Mouse (Mus musculus): ENCODE measurements around the gene Gpr137. TPM values are rescaled to one million over a fixed set of nuclear protein-coding genes. Genes with fewer than 3 reads are reported as not detected.

Gpr137 gene
- polyA plus RNA-seq, 1 experiment: 31.2 TPM

DNA sequence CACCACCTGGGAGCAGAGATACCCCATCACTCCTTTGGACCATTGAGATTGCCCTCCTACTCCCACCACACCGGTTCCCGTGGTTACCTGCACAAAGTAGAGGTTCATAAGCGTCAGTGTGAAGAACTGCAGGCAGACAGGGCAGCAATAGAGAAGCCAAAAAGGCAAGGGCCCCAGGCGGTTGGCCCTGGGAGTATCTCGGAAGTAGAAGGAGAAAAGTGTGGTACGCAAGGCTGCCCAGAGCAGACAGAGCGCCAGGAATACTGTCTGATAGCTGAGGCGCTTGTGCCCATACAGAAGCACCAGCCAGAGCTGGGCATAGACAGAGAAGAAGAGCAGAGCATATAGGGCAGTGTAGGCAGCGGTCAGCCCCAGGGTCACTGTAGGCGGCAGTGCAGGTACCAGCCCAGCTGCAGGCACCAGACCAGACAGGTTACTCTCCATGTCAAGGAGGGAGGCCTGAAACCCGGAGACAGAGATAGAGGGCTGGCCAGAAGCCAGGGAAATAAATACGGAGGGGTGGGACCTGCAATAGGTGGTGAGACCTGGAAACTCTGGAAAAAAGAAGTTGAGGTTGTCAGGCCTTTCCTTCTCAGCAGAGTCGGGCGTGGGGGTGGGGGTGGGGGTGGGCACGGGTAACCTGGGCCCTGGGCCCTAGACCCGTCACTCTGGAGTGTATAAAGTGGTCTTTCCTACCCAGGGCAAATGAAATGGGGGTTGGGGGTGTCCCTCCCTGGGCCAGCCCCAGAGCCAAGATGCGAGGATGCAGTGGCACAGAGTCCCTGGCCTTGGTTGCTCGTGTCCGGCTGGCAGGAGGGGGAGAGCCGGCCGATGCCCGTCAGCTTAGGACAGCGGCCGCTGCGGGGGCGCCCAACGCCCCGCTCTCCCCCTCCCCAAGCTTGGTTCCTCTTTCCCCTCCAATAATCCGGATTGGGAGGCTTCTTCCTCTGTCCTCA is 1.6 kb downstream of the Gpr137 start:
- Histone ChIP-seq H3ac (ENCODE audit: control insufficient read depth, insufficient read length, low read depth) (peak overlapping the region; percentile 90), H3K79me3 (ENCODE audit: low read depth) (peaks cover 2% of the 10 kb centered on the region), H3K79me2 (ENCODE audit: control insufficient read depth, insufficient read depth) (peaks cover 25% of the 10 kb centered on the region), H3K27me3 (ENCODE audit: control insufficient read depth, insufficient read depth, insufficient read length) (no peaks in the 10 kb centered on the region), H3K36me3 (ENCODE audit: control insufficient read depth, insufficient read depth) (no peaks in the 10 kb centered on the region), H3K4me3 (ENCODE audit: insufficient read depth, poor library complexity, severe bottlenecking) (peak overlapping the region; percentile 65)
- TF ChIP-seq MAX (IDR thresholded peaks at IDR 0.05) (no peak), MYOD1 (IDR thresholded peaks at IDR 0.05; ENCODE audit: control insufficient read depth, insufficient read length, low read depth) (no peak), CEBPB (IDR thresholded peaks at IDR 0.05; ENCODE audit: low read depth) (no peak), CTCF (IDR thresholded peaks at IDR 0.05; ENCODE audit: control insufficient read depth, insufficient read depth, insufficient read length) (no peak), USF1 (IDR thresholded peaks at IDR 0.05; ENCODE audit: low read depth) (no peak), FOSL1 (IDR thresholded peaks at IDR 0.05; ENCODE audit: insufficient read depth, low read length, poor library complexity, severe bottlenecking) (no peak), MYOG (IDR thresholded peaks at IDR 0.05; ENCODE audit: control insufficient read depth, extremely low read depth, insufficient read length) (no peak)

GRCm38 (mm10) chr19:6939106-6940002 is 2.9 kb downstream of the Gpr137 start:
- H3K79me2 ChIP-seq (ENCODE audit: control insufficient read depth, insufficient read depth): peaks cover 25% of the 10 kb centered on the region
- H3K4me3 ChIP-seq (ENCODE audit: insufficient read depth, poor library complexity, severe bottlenecking): no peak overlapping the region
- no peak overlapping the region for H3ac ChIP-seq (ENCODE audit: control insufficient read depth, insufficient read length, low read depth)
- H3K79me3 ChIP-seq (ENCODE audit: low read depth): peaks cover 2% of the 10 kb centered on the region
- H3K36me3 ChIP-seq (ENCODE audit: control insufficient read depth, insufficient read depth): no peaks in the 10 kb centered on the region
- H3K27me3 ChIP-seq (ENCODE audit: control insufficient read depth, insufficient read depth, insufficient read length): peaks cover under 1% of the 10 kb centered on the region
- TF ChIP-seq CTCF (IDR thresholded peaks at IDR 0.05; ENCODE audit: control insufficient read depth, insufficient read depth, insufficient read length): no peak

DNA sequence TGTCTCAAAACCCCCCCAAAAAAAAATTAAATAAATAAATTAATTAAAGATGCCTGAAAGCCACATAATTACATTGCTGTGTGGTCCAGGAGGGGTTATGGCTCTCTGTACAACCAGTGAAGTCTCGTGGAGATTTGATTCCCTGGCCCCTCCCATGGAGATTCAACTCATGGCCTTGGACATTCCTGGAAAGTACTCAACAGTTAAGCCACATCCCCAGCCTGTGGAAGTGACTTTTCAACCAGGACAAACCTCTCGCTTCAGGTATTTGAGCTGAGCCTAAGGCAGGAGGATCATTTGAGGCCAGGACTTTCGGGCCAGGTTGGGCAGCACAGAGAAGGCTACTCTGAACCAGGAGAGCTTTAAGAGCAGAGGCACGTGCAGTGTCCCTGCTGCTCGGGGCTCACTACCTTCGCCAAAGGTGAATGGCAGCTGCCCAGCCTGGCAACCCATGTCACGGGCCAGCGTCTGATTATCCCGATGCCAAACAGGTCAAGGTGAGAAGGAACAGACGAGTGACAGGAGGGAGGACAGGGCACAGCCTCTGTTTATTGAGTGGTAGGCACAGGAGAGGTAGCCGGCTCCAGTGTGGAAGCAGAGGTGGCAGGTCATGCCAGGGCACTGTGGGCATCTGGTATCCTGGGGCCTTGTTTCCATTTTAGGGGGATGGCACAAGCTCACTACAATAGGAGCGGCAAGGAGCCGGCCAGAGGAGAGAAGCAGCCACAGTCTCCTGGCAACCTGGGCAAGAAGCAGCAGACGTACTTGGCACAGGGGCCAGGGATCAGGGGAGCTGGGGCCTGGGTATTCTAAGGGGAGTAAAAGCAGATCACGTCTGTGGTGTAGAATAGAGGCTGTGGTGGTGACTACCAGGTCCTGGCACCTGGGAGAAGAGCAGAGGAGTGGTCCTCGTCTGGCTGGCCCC is 4.5 kb downstream of the Gpr137 start:
- no peak for TF ChIP-seq MYOG (IDR thresholded peaks at IDR 0.05; ENCODE audit: control insufficient read depth, extremely low read depth, insufficient read length)
- TF ChIP-seq CTCF (IDR thresholded peaks at IDR 0.05; ENCODE audit: control insufficient read depth, insufficient read depth, insufficient read length): no peak
- no peak for TF ChIP-seq MYOD1 (IDR thresholded peaks at IDR 0.05; ENCODE audit: control insufficient read depth, insufficient read length, low read depth)
- TF ChIP-seq USF1 (IDR thresholded peaks at IDR 0.05; ENCODE audit: low read depth): no peak
- TF ChIP-seq CEBPB (IDR thresholded peaks at IDR 0.05; ENCODE audit: low read depth): no peak
- TF ChIP-seq FOSL1 (IDR thresholded peaks at IDR 0.05; ENCODE audit: insufficient read depth, low read length, poor library complexity, severe bottlenecking): no peak
- TF ChIP-seq MAX (IDR thresholded peaks at IDR 0.05): no peak
- H3K4me3 ChIP-seq (ENCODE audit: insufficient read depth, poor library complexity, severe bottlenecking): no peak overlapping the region
- H3K79me2 ChIP-seq (ENCODE audit: control insufficient read depth, insufficient read depth): peaks cover 10% of the 10 kb centered on the region
- peaks cover 2% of the 10 kb centered on the region for H3K79me3 ChIP-seq (ENCODE audit: low read depth)
- H3K36me3 ChIP-seq (ENCODE audit: control insufficient read depth, insufficient read depth): no peaks in the 10 kb centered on the region
- peaks cover 16% of the 10 kb centered on the region for H3K27me3 ChIP-seq (ENCODE audit: control insufficient read depth, insufficient read depth, insufficient read length)
- H3ac ChIP-seq (ENCODE audit: control insufficient read depth, insufficient read length, low read depth): no peak overlapping the region

- H3K27me3 ChIP-seq (ENCODE audit: control insufficient read depth, insufficient read depth, insufficient read length): peaks cover 18% of the 10 kb centered on the region
Observed at GRCm38 (mm10) chr19:6936299-6936698, 6.0 kb downstream of the Gpr137 start.

More at GRCm38 (mm10) chr19:6936299-6936698, 6.0 kb downstream of the Gpr137 start:
- H3K36me3 ChIP-seq (ENCODE audit: control insufficient read depth, insufficient read depth): no peaks in the 10 kb centered on the region
- H3K79me2 ChIP-seq (ENCODE audit: control insufficient read depth, insufficient read depth): peaks cover 6% of the 10 kb centered on the region
- TF ChIP-seq MYOD1 (IDR thresholded peaks at IDR 0.05; ENCODE audit: control insufficient read depth, insufficient read length, low read depth) (no peak), MAX (IDR thresholded peaks at IDR 0.05) (no peak), MYOG (IDR thresholded peaks at IDR 0.05; ENCODE audit: control insufficient read depth, extremely low read depth, insufficient read length) (no peak), USF1 (IDR thresholded peaks at IDR 0.05; ENCODE audit: low read depth) (no peak), CTCF (IDR thresholded peaks at IDR 0.05; ENCODE audit: control insufficient read depth, insufficient read depth, insufficient read length) (no peak), FOSL1 (IDR thresholded peaks at IDR 0.05; ENCODE audit: insufficient read depth, low read length, poor library complexity, severe bottlenecking) (no peak), CEBPB (IDR thresholded peaks at IDR 0.05; ENCODE audit: low read depth) (no peak)
- no peak overlapping the region for H3K4me3 ChIP-seq (ENCODE audit: insufficient read depth, poor library complexity, severe bottlenecking)
- H3ac ChIP-seq (ENCODE audit: control insufficient read depth, insufficient read length, low read depth): no peak overlapping the region
- H3K79me3 ChIP-seq (ENCODE audit: low read depth): no peaks in the 10 kb centered on the region

All from C2C12 (cell line).